Mouse (Mus musculus) myocyte (in vitro differentiated cells): ENCODE measurements at regions not wholly inside any gene's neighbourhood (a gene's known extent, or its start where the extent isn't known, plus 50 kb on each side); places are given as distances from the start of the nearest gene placed in this dataset.

Source experiments
- H3K27me3 ChIP-seq: one replicate; pipeline ENCODE4 v1.6.1; 2011; ENCODE audit not compliant: control insufficient read depth, insufficient read depth, insufficient read length
- H3K36me3 ChIP-seq: one replicate; pipeline ENCODE4 v1.6.1; 2011; ENCODE audit not compliant: control insufficient read depth, insufficient read depth
- H3K4me2 ChIP-seq: one replicate; pipeline ENCODE4 v1.6.1; 2011; ENCODE audit warnings: low read depth, control low read depth
- H3K4me3 ChIP-seq: one replicate; pipeline ENCODE4 v1.5.1; 2011; ENCODE audit warnings: mild to moderate bottlenecking, control low read depth, moderate library complexity
- H3K79me2 ChIP-seq: one replicate; pipeline ENCODE4 v1.6.1; 2011; ENCODE audit not compliant: control insufficient read depth, insufficient read depth
- H3ac ChIP-seq: one replicate; pipeline ENCODE4 v1.6.1; 2011; ENCODE audit not compliant: control insufficient read depth, insufficient read length
- CEBPB ChIP-seq: IDR thresholded peaks from 2 replicates; pipeline ENCODE4 v1.6.1; 2011; ENCODE audit warnings: mild to moderate bottlenecking, moderate library complexity; ENCODE audit not compliant: poor library complexity, insufficient read depth, severe bottlenecking
- E2F4 ChIP-seq: IDR thresholded peaks from one replicate; pipeline ENCODE4 v1.6.1; 2011; ENCODE audit warnings: mild to moderate bottlenecking, control low read depth, moderate library complexity; ENCODE audit not compliant: insufficient read depth
- MAX ChIP-seq: IDR thresholded peaks from one replicate; pipeline ENCODE4 v1.6.1; 2011; ENCODE audit warnings: low read depth, mild to moderate bottlenecking, control low read depth
- MYOD1 ChIP-seq, 3 experiments: IDR thresholded peaks; one replicate each; pipeline ENCODE4 v1.6.1; 2011; ENCODE audit warnings: control low read depth in 2 of 3, low read depth in 2 of 3, mild to moderate bottlenecking in 2 of 3, moderate library complexity in 1 of 3; ENCODE audit not compliant: insufficient read length in 2 of 3, control insufficient read depth in 1 of 3
- MYOG ChIP-seq, 3 experiments: IDR thresholded peaks; one replicate each; pipeline ENCODE4 v1.6.1; 2011; ENCODE audit warnings: control low read depth in 2 of 3, low read depth in 2 of 3, mild to moderate bottlenecking in 2 of 3; ENCODE audit not compliant: insufficient read length in 2 of 3, control insufficient read depth in 1 of 3, insufficient read depth in 1 of 3
- POLR2A ChIP-seq: IDR thresholded peaks from one replicate; pipeline ENCODE4 v1.6.1; 2011; ENCODE audit warnings: low read depth, mild to moderate bottlenecking, control low read depth, moderate library complexity; ENCODE audit not compliant: insufficient read length
- POLR2AphosphoS2 ChIP-seq: IDR thresholded peaks from one replicate; pipeline ENCODE4 v1.6.1; 2011; ENCODE audit warnings: low read depth, control low read depth; ENCODE audit not compliant: insufficient read length
- REST ChIP-seq: IDR thresholded peaks from one replicate; pipeline ENCODE4 v1.6.1; 2011; ENCODE audit warnings: mild to moderate bottlenecking, control low read depth, moderate library complexity; ENCODE audit not compliant: insufficient read depth, insufficient read length
- SRF ChIP-seq: IDR thresholded peaks from one replicate; pipeline ENCODE4 v1.6.1; 2011; ENCODE audit warnings: low read depth; ENCODE audit not compliant: control insufficient read depth, insufficient read length
- TCF12 ChIP-seq: IDR thresholded peaks from one replicate; pipeline ENCODE4 v1.6.1; 2011; ENCODE audit warnings: mild to moderate bottlenecking, control low read depth; ENCODE audit not compliant: poor library complexity, insufficient read depth, severe bottlenecking
- TCF3 ChIP-seq: IDR thresholded peaks from one replicate; pipeline ENCODE4 v1.6.1; 2011; ENCODE audit warnings: low read depth, control low read depth; ENCODE audit not compliant: insufficient read length
- USF1 ChIP-seq: IDR thresholded peaks from one replicate; pipeline ENCODE4 v1.6.1; 2011; ENCODE audit warnings: low read depth, mild to moderate bottlenecking, control low read depth, moderate library complexity

DNA sequence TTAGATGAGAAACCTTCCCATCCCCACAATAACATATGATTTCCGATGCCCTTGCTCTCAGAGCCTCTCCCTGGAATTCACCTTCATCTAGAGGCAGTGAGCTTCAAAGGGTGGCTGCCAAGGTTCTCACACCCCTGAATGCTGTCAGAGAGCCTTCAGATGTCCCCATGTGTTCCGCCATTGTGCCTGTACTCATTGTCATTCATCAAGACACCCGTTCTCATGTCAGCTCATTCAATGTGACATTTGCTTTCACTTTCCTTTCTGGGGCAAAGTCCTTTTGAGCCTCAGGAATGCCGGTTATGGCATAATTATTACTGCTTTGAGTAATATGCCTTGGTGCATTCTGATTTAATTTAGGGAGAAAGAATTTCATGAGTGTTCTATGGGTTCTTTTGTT is 99.1 kb upstream of the Kbtbd8 start:
- peak overlapping the region; percentile 56 for H3K4me2 ChIP-seq
- no peaks in the 10 kb centered on the region for H3K79me2 ChIP-seq
- no peak overlapping the region for H3K4me3 ChIP-seq
- no peaks in the 10 kb centered on the region for H3K27me3 ChIP-seq
- no peak for TF ChIP-seq POLR2AphosphoS2
- no peak for TF ChIP-seq SRF
- TF ChIP-seq POLR2A, result no peak
- TF ChIP-seq MAX, result no peak
- H3K36me3 ChIP-seq, result no peaks in the 10 kb centered on the region
- no peak overlapping the region for H3ac ChIP-seq

DNA sequence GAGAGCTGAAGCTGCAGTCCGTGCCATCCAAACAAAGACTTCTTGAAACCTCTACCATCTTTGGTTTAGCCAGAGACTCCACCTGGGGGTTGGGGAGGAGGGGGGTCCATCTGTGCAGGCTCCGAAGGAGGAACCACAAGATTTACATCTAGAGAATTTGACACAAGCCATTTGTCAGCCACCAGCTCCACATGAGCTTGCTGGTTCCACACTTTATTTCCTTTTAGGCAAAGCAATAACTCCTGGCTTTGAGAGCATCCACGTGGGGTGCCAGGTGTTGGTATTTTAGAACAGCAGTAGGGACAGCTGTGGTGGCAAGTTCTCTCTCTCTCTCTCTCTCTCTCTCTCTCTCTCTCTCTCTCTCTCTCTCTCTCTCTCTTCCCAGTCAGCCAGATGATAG is 99.6 kb upstream of the Kbtbd8 start:
- Histone ChIP-seq H3K36me3 (no peaks in the 10 kb centered on the region), H3K79me2 (no peaks in the 10 kb centered on the region), H3K4me3 (no peak overlapping the region), H3K4me2 (peak overlapping the region; percentile 56), H3ac (no peak overlapping the region), H3K27me3 (no peaks in the 10 kb centered on the region)
- TF ChIP-seq POLR2AphosphoS2 (no peak), E2F4 (no peak), REST (no peak), MAX (no peak), TCF12 (no peak), USF1 (no peak), TCF3 (no peak), CEBPB (no peak), POLR2A (no peak), MYOD1 (IDR thresholded peaks at IDR 0.05; ENCODE audit: control insufficient read depth in 1 of 3, insufficient read length in 2 of 3, low read depth in 2 of 3) (no peak), SRF (no peak), MYOG (IDR thresholded peaks at IDR 0.05; ENCODE audit: control insufficient read depth in 1 of 3, insufficient read depth in 1 of 3, insufficient read length in 2 of 3, low read depth in 2 of 3) (no peak)

DNA sequence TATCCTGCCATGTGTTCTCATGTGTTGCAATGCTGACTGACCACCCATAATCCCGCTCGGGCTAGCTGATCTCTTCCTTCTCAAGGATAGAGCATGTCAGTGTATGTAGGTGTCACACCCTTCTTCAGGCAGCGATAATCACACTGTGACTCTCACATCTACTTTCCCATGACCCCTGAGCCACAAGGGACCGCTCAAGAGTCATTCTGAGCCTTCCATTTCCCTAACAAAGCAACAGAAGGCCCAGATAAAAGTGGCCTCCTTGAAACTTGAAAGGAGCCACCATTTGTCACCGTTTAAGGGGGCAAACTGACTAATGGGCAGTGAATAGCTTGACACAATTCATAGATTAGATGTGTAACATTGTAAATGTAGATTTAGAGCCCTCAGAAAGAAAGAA is 103.9 kb upstream of the Kbtbd8 start:
- TF ChIP-seq USF1 (no peak), CEBPB (no peak), POLR2A (no peak), TCF12 (no peak), TCF3 (no peak), MAX (no peak), MYOG (IDR thresholded peaks at IDR 0.05; ENCODE audit: control insufficient read depth in 1 of 3, insufficient read depth in 1 of 3, insufficient read length in 2 of 3, low read depth in 2 of 3) (no peak), SRF (no peak), E2F4 (no peak), MYOD1 (IDR thresholded peaks at IDR 0.05; ENCODE audit: control insufficient read depth in 1 of 3, insufficient read length in 2 of 3, low read depth in 2 of 3) (no peak), REST (no peak), POLR2AphosphoS2 (no peak)
- H3K27me3 ChIP-seq, result peaks cover 3% of the 10 kb centered on the region
- H3ac ChIP-seq, result no peak overlapping the region
- no peak overlapping the region for H3K4me2 ChIP-seq
- H3K79me2 ChIP-seq, result no peaks in the 10 kb centered on the region
- no peaks in the 10 kb centered on the region for H3K36me3 ChIP-seq
- no peak overlapping the region for H3K4me3 ChIP-seq

DNA sequence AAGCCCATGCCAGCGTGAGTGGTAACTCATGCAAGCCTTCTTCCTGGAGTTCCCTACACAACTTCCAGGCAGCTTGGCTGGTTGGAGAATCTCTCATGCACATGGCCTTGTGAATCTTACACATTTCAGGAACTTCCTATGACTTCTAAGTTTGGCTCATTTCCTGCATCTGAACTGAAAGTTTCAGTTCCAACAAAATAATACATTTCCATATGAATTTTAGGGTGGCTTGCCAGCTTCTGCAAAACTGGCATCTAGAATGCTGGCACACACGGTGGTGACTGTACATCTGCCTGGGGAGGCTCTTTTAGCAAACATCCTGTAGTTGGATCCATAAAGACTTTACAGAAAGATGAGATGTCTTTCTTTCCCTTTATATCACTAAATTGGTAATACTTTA is 110.6 kb upstream of the Kbtbd8 start:
- Histone ChIP-seq H3K79me2 (no peaks in the 10 kb centered on the region), H3K4me3 (no peak overlapping the region), H3K36me3 (no peaks in the 10 kb centered on the region), H3K4me2 (no peak overlapping the region), H3K27me3 (peaks cover 3% of the 10 kb centered on the region), H3ac (no peak overlapping the region)
- TF ChIP-seq POLR2AphosphoS2 (no peak), USF1 (no peak), SRF (no peak), MAX (no peak), CEBPB (no peak), E2F4 (no peak), POLR2A (no peak), REST (no peak), MYOG (IDR thresholded peaks at IDR 0.05; ENCODE audit: control insufficient read depth in 1 of 3, insufficient read depth in 1 of 3, insufficient read length in 2 of 3, low read depth in 2 of 3) (no peak), TCF3 (no peak), TCF12 (no peak), MYOD1 (IDR thresholded peaks at IDR 0.05; ENCODE audit: control insufficient read depth in 1 of 3, insufficient read length in 2 of 3, low read depth in 2 of 3) (no peak)

DNA sequence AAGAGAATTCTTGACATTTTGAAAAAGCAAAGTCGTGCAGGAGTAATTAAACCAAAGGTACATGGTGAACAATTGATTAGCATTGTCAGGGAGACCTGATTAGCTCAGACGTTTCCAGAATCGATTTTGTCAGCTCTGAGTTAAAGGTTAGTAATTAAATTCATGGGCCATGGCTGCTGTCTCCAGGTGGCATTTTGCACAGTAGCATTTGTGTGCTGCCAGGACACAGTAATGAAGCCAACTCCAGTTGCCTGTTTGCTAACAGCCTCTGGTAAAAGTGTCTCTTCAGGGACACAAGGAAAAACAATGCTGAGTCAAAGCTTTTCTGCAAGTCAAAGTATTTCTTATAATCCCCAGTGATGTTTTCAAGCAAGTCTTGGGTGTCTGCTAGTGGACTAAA is 113.3 kb upstream of the Kbtbd8 start:
- no peak overlapping the region for H3K4me2 ChIP-seq
- H3ac ChIP-seq, result no peak overlapping the region
- H3K4me3 ChIP-seq, result no peak overlapping the region
- H3K27me3 ChIP-seq, result no peaks in the 10 kb centered on the region
- TF ChIP-seq MYOD1 (IDR thresholded peaks at IDR 0.05; ENCODE audit: control insufficient read depth in 1 of 3, insufficient read length in 2 of 3, low read depth in 2 of 3) (no peak), REST (no peak), USF1 (no peak), CEBPB (no peak), POLR2AphosphoS2 (no peak), SRF (no peak), MYOG (IDR thresholded peaks at IDR 0.05; ENCODE audit: control insufficient read depth in 1 of 3, insufficient read depth in 1 of 3, insufficient read length in 2 of 3, low read depth in 2 of 3) (no peak), E2F4 (no peak), TCF3 (no peak), POLR2A (no peak), MAX (no peak), TCF12 (no peak)
- no peaks in the 10 kb centered on the region for H3K79me2 ChIP-seq
- no peaks in the 10 kb centered on the region for H3K36me3 ChIP-seq
